Mouse (Mus musculus) limb, embryonic 13.5 days (tissue): ENCODE results near the gene Cux1. TPM values are rescaled to one million over a fixed set of nuclear protein-coding genes. Genes with fewer than 3 reads are reported as not detected.

Source experiments
- ATAC-seq: fragments of 200-750 bp; cut with Nextera tagmentation; 2 replicates; pipeline ENCODE4 v1.8.0; 2017; ENCODE audit warnings: low read depth, moderate number of reproducible peaks, moderate TSS enrichment; ENCODE audit not compliant: low FRiP score
- H3K27ac ChIP-seq: fragments of 300-500 bp; sonication (generic); 2 replicates; pipeline ENCODE4 v1.5.1; 2015; ENCODE audit warnings: inconsistent platforms, mild to moderate bottlenecking, moderate library complexity
- H3K27me3 ChIP-seq: fragments of 300-500 bp; sonication (generic); 2 replicates; pipeline ENCODE4 v1.6.1; 2015; ENCODE audit warnings: mild to moderate bottlenecking, inconsistent platforms
- H3K36me3 ChIP-seq: fragments of 300-500 bp; sonication (generic); 2 replicates; pipeline ENCODE4 v1.6.1; 2015; ENCODE audit warnings: inconsistent platforms, mild to moderate bottlenecking, moderate library complexity
- H3K4me1 ChIP-seq: fragments of 300-500 bp; sonication (generic); 2 replicates; pipeline ENCODE4 v1.6.1; 2015; ENCODE audit warnings: inconsistent platforms
- H3K4me2 ChIP-seq: fragments of 300-500 bp; sonication (generic); replicated peaks from 2 replicates; pipeline ENCODE4 v1.6.1; 2015; ENCODE audit warnings: inconsistent platforms, mild to moderate bottlenecking, moderate library complexity
- H3K4me3 ChIP-seq: fragments of 300-500 bp; sonication (generic); 2 replicates; pipeline ENCODE4 v1.5.1; 2015; ENCODE audit warnings: moderate library complexity, mild to moderate bottlenecking, inconsistent platforms
- H3K9ac ChIP-seq: fragments of 300-500 bp; sonication (generic); 2 replicates; pipeline ENCODE4 v1.6.1; 2015; ENCODE audit warnings: mild to moderate bottlenecking, inconsistent platforms
- H3K9me3 ChIP-seq: fragments of 300-500 bp; sonication (generic); 2 replicates; pipeline ENCODE4 v1.6.1; 2016; ENCODE audit warnings: inconsistent platforms
- WGBS: fragments of 180-500 bp; shearing (Covaris S2); methylation state at CpG from one replicate; pipeline ENCODE4 v1.1.7; 2015; 5-methylcytosine and 5-hydroxymethylcytosine counted together
- polyA plus RNA-seq: library from polyadenylated mRNA; unstranded; fragments of >200 nt; fragmentation: Nextera tagmentation; extraction: Ambion mirVana; gene quantifications from 2 replicates; pipeline ENCODE4 v1.2.1, GENCODE M21; 2015

Gene Cux1
- polyA plus RNA-seq, 1 experiment from 2014 or later = 83.7 TPM

DNA sequence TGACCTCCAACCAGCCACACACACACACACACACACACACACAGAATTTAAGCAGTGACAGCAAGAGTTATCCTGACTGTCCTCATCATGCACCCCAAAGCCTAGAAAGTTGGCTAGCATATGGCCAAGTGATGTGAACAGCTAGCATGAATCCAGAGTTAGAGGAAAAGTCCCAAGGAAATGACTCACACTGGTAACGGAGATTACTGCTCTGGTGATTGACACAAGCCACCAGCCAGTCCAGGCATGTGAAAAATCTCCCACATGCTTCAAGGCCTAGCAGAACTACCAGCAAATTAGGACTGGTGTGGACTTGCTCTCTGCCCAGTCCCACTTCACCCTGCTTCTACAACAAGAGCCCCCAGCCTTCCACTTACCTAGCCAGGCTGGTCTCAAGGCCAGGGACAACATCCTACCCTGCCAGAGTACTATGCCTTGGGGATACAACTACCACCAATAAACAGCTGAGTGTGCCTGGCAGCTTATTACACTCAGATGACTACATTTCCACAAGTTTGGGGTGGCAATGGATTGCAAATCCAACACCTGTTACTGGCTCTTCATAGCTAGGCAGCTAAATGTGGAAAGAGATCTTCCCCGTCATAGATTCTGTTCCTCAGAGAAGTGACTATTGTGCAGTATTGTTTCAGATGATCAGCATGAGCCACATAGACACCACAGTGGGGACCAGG lies 35.5 kb downstream of the Cux1 start:
- Histone ChIP-seq H3K4me1 (peaks cover 38% of the 10 kb centered on the region), H3K27me3 (no peaks in the 10 kb centered on the region), H3K4me3 (no peak overlapping the region), H3K36me3 (no peaks in the 10 kb centered on the region), H3K27ac (no peak overlapping the region; the same call in 1 of the 2 replicates), H3K9me3 (no peaks in the 10 kb centered on the region), H3K4me2 (no peak overlapping the region), H3K9ac (no peak overlapping the region)
- ATAC-seq = no peak
- 71% methylated on average over 2 of the region's 2 CpGs for WGBS

DNA sequence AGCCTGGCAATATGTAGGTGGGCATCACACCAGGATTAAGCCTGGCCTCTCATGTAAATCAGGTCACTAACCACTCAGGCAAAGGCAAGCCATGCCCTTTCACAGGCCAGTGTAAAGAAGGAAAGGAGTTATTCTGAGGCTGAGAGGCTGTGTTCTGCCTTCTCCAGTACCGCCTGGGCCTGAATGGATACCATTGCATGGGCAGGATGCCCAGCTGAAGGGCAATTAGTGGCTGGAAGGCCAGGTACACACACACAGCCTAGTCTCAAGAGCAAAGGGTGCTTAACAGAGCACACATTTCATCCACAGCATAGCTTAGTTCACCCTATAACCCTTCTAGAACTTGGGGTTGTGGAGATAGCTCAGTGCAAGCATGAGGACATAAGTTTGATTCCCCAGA lies 36.4 kb downstream of the Cux1 start:
- Histone ChIP-seq H3K27ac (no peak overlapping the region), H3K27me3 (no peaks in the 10 kb centered on the region), H3K36me3 (no peaks in the 10 kb centered on the region), H3K4me3 (no peak overlapping the region), H3K9ac (no peak overlapping the region), H3K4me2 (no peak overlapping the region), H3K4me1 (peaks cover 31% of the 10 kb centered on the region), H3K9me3 (no peaks in the 10 kb centered on the region)
- no peak for ATAC-seq
- 81% methylated on average over 1 of the region's 1 CpGs for WGBS

DNA sequence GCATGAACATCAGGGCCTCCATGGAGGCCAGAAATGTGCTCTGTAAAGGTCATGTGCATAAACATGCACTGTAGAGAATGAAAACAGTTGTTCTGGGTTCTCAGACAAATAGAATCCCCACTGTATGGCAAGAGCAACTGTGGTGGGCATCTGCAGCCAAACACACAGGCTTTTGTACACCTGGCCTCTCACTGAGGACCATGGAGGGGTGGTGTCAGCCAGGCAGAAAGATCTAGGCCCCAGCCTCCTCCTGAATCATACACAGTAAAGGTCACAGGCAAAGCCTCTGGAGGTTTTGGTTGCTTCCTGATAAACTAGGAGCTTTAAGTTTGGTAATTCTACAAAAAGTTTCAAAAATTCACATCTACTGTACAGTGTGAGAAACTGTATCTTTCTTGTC lies 38.1 kb downstream of the Cux1 start:
- no peak for ATAC-seq
- Histone ChIP-seq H3K27ac (no peak overlapping the region), H3K4me1 (peaks cover 21% of the 10 kb centered on the region), H3K9me3 (no peaks in the 10 kb centered on the region), H3K36me3 (no peaks in the 10 kb centered on the region), H3K27me3 (no peaks in the 10 kb centered on the region), H3K9ac (no peak overlapping the region), H3K4me2 (no peak overlapping the region), H3K4me3 (no peak overlapping the region)

DNA sequence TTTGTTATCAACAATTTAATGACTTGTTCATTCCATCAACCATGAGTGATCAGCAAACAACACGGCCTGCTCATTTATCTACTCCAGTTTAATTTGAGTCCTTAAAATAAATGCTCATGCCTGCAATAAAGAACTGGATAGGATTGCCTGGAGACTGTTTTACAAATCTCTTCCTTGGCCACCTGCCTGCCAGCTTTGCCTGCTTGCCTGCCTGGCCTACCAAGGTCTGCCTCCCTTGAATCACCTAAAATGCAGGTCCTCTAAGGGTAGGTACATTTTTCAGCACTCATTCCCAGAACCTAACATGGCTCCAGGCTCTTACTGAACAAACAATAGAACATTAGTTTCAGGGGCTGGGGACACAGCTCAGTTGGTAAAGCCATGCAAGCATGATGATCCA lies 39.4 kb downstream of the Cux1 start:
- Histone ChIP-seq H3K4me3 (no peak overlapping the region), H3K9me3 (no peaks in the 10 kb centered on the region), H3K27ac (no peak overlapping the region), H3K27me3 (no peaks in the 10 kb centered on the region), H3K9ac (no peak overlapping the region), H3K4me1 (peaks cover 25% of the 10 kb centered on the region), H3K36me3 (no peaks in the 10 kb centered on the region), H3K4me2 (no peak overlapping the region)
- 66% methylated on average over 1 of the region's 1 CpGs for WGBS
- ATAC-seq = no peak

DNA sequence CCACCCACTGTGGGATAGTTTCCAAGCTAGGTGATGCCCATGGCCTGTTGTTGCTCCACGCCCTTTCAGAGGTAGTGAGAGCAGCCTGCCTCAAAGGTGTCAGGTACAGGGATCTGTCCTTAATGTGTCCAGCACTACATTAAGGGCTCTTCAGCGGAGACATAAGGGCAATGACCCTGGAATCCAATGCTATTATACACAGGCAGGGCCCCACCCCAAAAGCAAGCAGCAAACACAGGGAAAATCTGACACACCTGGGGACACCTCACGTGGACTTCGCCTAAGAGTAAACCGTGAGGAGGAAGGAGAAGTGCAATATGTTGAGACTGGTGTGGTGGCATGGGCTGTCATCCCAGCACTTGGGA lies 40.8 kb downstream of the Cux1 start:
- no peaks in the 10 kb centered on the region for H3K36me3 ChIP-seq
- WGBS = 91% methylated on average over 5 of the region's 5 CpGs
- H3K4me2 ChIP-seq = no peak overlapping the region
- H3K9ac ChIP-seq = no peak overlapping the region
- no peak for ATAC-seq
- H3K27me3 ChIP-seq = no peaks in the 10 kb centered on the region
- no peak overlapping the region for H3K27ac ChIP-seq
- no peak overlapping the region for H3K4me3 ChIP-seq
- peaks cover 18% of the 10 kb centered on the region for H3K4me1 ChIP-seq
- no peaks in the 10 kb centered on the region for H3K9me3 ChIP-seq

DNA sequence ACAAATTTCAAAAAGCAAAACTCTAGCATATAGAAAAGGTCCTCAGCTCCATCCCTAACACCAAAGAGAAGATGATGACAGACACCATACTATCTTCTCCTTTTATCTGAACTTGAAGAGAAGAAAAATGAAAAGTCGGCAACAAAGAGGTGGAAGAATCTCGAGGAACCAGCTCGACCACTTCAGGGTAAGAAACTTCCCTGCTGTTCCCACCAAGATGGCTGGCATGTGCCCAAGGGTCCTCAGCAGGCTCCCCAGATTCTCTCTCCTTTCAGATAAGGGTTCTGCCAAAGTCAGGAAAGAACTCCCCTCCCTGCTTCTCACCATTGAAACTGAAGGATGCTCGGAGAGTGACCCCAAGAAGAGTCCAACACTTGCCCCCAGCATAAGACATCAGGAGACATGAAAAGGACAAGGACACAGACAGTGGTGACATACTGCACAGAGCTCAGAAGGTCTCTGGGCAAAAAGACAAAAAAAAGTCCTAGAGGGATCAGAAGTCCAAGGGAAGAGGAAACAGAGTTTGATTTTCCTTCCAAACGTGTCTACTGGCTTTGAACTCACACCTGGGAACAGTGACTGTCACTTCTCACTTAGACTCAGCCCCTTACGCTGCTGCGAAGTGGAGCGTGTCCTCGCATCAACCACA lies 41.3 kb downstream of the Cux1 start:
- Histone ChIP-seq H3K9ac (no peak overlapping the region), H3K4me1 (peaks cover 16% of the 10 kb centered on the region), H3K4me3 (no peak overlapping the region), H3K9me3 (no peaks in the 10 kb centered on the region), H3K36me3 (no peaks in the 10 kb centered on the region), H3K4me2 (no peak overlapping the region), H3K27me3 (no peaks in the 10 kb centered on the region), H3K27ac (no peak overlapping the region)
- WGBS = 80% methylated on average over 9 of the region's 9 CpGs
- ATAC-seq = no peak

DNA sequence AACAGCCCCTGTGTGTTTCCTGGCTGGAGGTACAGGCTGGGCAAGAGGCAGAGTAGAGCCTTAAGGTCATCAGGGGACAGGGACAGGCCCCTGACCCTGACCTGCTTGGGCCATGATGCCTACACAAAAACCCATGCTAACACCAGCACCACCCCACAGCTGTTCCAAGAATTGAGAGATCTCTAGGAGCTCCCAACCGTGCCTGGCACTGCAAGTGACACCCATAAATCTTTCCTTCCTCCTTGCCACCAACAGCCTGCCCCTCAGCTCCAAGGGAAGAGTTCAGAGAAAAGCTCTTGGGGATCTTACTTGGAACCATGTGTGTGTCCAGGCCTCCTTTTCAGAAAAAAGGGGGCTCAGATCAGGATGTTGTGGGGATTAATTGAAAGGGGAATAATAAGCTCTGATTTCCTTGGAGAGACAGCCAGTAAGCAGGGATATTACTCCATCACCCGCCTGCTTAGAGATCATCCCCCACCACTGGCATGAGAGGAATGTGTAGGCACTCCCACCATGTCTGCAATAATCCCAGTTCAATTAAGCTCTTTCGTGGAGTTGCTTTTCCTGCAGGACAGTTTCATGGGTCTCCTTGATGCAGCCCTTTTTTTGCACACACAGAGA lies 44.3 kb downstream of the Cux1 start:
- Histone ChIP-seq H3K4me1 (peaks cover 16% of the 10 kb centered on the region), H3K4me2 (no peak overlapping the region), H3K27me3 (no peaks in the 10 kb centered on the region), H3K27ac (no peak overlapping the region), H3K36me3 (no peaks in the 10 kb centered on the region), H3K4me3 (no peak overlapping the region), H3K9me3 (no peaks in the 10 kb centered on the region), H3K9ac (no peak overlapping the region)
- 17% methylated on average over 3 of the region's 3 CpGs for whole genome bisulfite sequencing
- no peak for ATAC-seq

DNA sequence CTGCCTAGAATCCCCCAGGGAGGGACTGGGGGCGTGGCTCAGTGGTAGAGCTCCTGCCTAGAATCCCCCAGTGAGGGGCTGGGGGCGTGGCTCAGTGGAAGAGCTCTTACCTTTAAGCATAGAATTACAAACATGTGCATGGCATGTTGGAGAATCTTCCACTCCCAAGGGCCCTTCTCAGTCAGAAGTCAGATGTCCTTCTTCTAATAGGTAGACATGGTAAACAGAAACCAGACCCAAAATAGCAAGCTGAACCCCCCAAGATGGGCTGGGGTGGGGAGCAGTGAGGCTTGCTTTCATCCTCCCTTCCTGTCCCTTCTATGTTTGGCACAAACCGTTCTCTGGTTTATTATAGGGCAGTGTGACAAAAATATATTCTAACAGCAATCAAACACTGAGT lies 45.6 kb downstream of the Cux1 start:
- Histone ChIP-seq H3K36me3 (no peaks in the 10 kb centered on the region), H3K9ac (no peak overlapping the region), H3K9me3 (no peaks in the 10 kb centered on the region), H3K4me3 (no peak overlapping the region), H3K4me1 (peaks cover 23% of the 10 kb centered on the region), H3K27ac (no peak overlapping the region), H3K27me3 (no peaks in the 10 kb centered on the region), H3K4me2 (no peak overlapping the region)
- WGBS = 89% methylated on average over 3 of the region's 3 CpGs
- ATAC-seq = no peak

DNA sequence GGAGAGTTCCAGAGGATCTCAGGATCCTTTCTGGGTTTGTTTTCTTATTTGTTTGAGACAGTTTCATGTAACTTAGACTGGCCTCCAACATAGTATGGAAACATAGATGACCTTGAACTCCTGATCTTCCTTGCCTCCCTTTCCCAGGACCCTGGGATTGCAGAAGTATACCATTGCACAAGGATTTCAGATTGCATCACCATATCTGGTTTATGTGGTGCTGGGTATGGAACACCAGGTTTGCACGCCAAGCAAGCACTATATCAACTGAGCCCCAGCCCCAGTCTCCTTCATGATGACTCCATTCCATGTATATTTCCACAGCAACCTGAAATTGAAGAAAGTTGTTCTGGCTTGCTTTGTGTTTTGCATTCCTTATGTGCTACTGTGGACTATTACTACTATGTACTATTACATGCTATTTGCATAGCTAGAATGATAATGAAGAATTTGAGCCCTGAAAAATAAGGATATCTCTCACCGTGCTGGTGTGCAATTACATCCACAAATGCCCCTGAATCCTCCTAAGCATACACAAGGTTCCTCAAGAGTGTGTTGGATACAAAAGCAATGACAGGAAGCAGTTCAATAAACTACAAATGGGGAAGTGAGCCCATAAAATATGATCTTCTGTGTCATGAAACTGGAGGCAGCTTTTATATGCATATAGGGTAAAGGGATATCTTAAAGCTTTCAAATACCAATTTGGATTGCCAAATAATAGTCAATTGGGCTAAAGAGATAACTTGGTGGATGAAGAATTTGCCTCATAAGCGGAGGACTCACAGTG lies 48.4 kb downstream of the Cux1 start:
- Histone ChIP-seq H3K4me1 (peaks cover 41% of the 10 kb centered on the region), H3K4me2 (no peak overlapping the region), H3K36me3 (no peaks in the 10 kb centered on the region), H3K27me3 (no peaks in the 10 kb centered on the region), H3K9me3 (no peaks in the 10 kb centered on the region), H3K4me3 (no peak overlapping the region), H3K9ac (no peak overlapping the region), H3K27ac (no peak overlapping the region)
- no peak for ATAC-seq
- 84% methylated on average over 3 of the region's 3 CpGs for WGBS

DNA sequence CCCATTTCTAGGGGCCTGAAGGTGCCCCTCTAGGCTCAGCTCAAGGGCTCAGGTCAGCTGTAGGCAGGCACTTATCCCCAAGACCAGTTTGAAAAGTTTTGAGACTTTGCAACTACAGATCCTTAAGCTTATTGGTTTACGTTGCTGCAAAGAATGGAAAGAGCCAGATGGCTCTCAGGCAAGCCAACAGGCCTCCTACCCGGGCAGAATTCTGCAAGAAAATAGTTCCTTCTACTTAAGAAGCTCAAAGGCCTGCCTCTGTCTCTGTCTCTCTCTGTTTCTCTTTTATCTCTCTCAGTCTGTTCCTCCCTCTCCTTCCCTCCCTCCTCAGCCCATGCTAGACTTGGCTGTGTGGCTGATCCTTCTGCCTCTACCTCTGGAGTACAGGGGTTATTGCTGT lies 49.8 kb downstream of the Cux1 start:
- Histone ChIP-seq H3K4me1 (peaks cover 30% of the 10 kb centered on the region), H3K4me3 (no peak overlapping the region), H3K36me3 (no peaks in the 10 kb centered on the region), H3K27me3 (no peaks in the 10 kb centered on the region), H3K4me2 (no peak overlapping the region), H3K9me3 (no peaks in the 10 kb centered on the region), H3K27ac (no peak overlapping the region), H3K9ac (no peak overlapping the region)
- 56% methylated on average over 2 of the region's 2 CpGs for WGBS
- ATAC-seq = no peak

DNA sequence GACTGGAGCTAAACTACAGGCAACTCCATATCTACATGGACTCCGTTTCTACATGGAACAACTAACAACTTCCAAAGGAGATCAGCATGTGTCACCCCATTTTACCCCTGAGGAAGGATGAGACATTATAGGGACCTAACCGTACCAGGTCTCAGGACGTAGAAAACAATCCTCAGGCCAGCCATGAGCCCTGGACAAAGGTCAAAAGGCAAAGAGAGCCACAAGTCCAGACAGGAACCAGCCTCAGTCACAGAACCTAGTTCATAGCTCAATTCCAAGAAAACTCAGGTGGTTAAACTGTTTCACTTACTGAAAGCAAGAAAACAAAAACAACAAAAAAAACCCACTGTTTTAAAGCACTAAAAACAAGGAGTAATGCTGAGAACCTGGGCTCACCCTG lies 50.7 kb downstream of the Cux1 start:
- Histone ChIP-seq H3K9me3 (no peaks in the 10 kb centered on the region), H3K4me2 (no peak overlapping the region), H3K4me1 (peaks cover 30% of the 10 kb centered on the region), H3K27me3 (peaks cover 3% of the 10 kb centered on the region; the same call in 1 of the 2 replicates), H3K36me3 (no peaks in the 10 kb centered on the region), H3K27ac (no peak overlapping the region), H3K4me3 (no peak overlapping the region), H3K9ac (no peak overlapping the region)
- WGBS = 82% methylated on average over 3 of the region's 3 CpGs
- ATAC-seq = no peak

DNA sequence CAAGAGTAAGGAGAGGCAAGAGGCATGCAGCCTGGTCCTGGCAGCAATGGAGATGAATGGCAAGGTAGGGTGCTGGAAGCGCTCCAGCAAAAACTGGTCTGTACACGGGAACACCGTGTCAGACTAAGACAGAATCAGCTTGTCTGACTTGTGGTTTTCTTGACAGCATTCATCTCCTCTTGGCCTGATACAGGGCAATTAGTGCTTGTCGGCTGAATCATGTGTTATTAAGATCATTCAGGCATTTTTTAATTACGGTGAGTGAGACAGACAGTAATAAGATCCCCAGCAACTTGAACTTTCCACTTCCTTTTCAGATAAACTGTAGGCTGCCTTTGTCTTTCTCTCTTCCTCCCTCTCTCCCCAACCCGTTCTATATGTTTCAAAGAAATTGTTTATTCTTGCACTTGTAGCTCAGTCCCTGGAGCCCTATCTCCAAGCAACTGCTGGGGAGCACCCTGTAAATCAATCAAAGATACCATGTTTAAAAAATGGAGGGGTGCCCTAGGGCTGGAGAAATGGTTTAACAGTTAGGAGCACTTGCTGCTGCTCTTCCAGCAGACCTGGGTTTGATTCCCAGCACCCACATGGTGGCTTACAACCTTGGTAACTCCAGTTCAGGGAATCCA lies 53.1 kb downstream of the Cux1 start:
- 57% methylated on average over 6 of the region's 6 CpGs for WGBS
- no peak overlapping the region for H3K4me3 ChIP-seq

More for the DNA sequence above, 53.1 kb downstream of the Cux1 start:
- ATAC-seq = no peak
- Histone ChIP-seq H3K36me3 (no peaks in the 10 kb centered on the region), H3K9me3 (no peaks in the 10 kb centered on the region), H3K4me2 (no peak overlapping the region), H3K27me3 (peaks cover 3% of the 10 kb centered on the region; the same call in 1 of the 2 replicates), H3K9ac (no peak overlapping the region), H3K27ac (no peak overlapping the region), H3K4me1 (peaks cover 30% of the 10 kb centered on the region)
